Mouse (Mus musculus): ENCODE data around the gene Itga1.

GRCm38 (mm10) chr13:114924785-114925184 lies 177.0 kb downstream of the Itga1 start:
- no peak for TF ChIP-seq CTCF (IDR thresholded peaks at IDR 0.05; ENCODE audit: control insufficient read depth, insufficient read depth, insufficient replicate concordance, low read depth, low read length)
- TF ChIP-seq POLR2A (IDR thresholded peaks at IDR 0.05; ENCODE audit: control insufficient read depth, low read depth, low read length): no peak

All from testis, adult 2 months (tissue).